Mouse (Mus musculus) embryo, embryonic 9.5 days (tissue): ENCODE results near the gene Dlx6.
A peak's percentile ranks its signal among the peaks of the same experiment; 100 is the strongest.

Source experiments
- DNase-seq: peaks from one replicate; pipeline ENCODE4 v3.0.0-alpha.2; 2017; ENCODE audit errors: extremely low spot score

Dlx6 gene

GRCm38 (mm10) chr6:6859111-6859949 lies 3.8 kb upstream of the Dlx6 start:
- peak; percentile 32 for DNase-seq

GRCm38 (mm10) chr6:6859950-6860410 lies 3.2 kb upstream of the Dlx6 start:
- no peak for DNase-seq

GRCm38 (mm10) chr6:6860411-6861085 lies 2.6 kb upstream of the Dlx6 start:
- DNase-seq: peak; percentile 61

- DNase-seq: peak; percentile 55
Observed at GRCm38 (mm10) chr6:6861086-6861797, 1.9 kb upstream of the Dlx6 start.

- DNase-seq: peak; percentile 2
Observed at GRCm38 (mm10) chr6:6861798-6862428, 1.2 kb upstream of the Dlx6 start.

GRCm38 (mm10) chr6:6862611-6863010 lies 523 bp upstream of the Dlx6 start:
- DNase-seq: peak; percentile 86

GRCm38 (mm10) chr6:6863955-6864354 lies 821 bp downstream of the Dlx6 start:
- peak; percentile 45 for DNase-seq

GRCm38 (mm10) chr6:6864441-6865440 lies 1.6 kb downstream of the Dlx6 start:
- DNase-seq: peak; percentile 54

GRCm38 (mm10) chr6:6867031-6867430 lies 3.9 kb downstream of the Dlx6 start:
- DNase-seq: peak; percentile 24

GRCm38 (mm10) chr6:6869041-6869685 lies 6.0 kb downstream of the Dlx6 start:
- DNase-seq: peak; percentile 41

GRCm38 (mm10) chr6:6869961-6870800 lies 7.0 kb downstream of the Dlx6 start:
- DNase-seq: peak; percentile 41

GRCm38 (mm10) chr6:6870876-6871420 lies 7.8 kb downstream of the Dlx6 start:
- peak; percentile 30 for DNase-seq

- no peak for DNase-seq
Observed at GRCm38 (mm10) chr6:6871692-6872091, 8.6 kb downstream of the Dlx6 start.

- DNase-seq: no peak
Observed at GRCm38 (mm10) chr6:6872873-6873272, 9.7 kb downstream of the Dlx6 start.

GRCm38 (mm10) chr6:6873476-6874072 lies 10.4 kb downstream of the Dlx6 start:
- no peak for DNase-seq

GRCm38 (mm10) chr6:6874073-6874771 lies 11.1 kb downstream of the Dlx6 start:
- DNase-seq: peak; percentile 59

GRCm38 (mm10) chr6:6875136-6875535 lies 12.0 kb downstream of the Dlx6 start:
- peak; percentile 53 for DNase-seq

- peak; percentile 41 for DNase-seq
Observed at GRCm38 (mm10) chr6:6875676-6876075, 12.5 kb downstream of the Dlx6 start.
